Mouse (Mus musculus): ENCODE data around the gene Mtx1.

Gene Mtx1

DNA sequence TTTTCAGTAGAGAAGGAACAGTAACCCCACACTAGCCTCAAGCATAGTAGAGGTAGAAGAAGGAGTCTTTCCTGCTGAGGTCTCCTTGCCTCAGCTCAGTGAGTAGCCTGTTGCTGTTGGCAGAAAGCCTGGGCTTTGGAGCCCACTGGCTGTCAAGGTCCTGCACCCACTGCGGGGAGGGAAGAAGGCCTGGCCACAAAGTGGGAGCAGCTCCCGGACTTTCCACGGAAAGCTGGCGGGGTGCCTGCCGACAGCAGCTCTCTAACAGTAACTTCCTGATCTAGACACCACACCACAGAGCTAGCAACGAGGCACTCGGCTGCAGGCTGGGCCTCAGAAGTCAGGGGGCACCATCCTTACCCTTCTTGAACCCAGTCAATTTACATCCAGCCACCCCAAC is 16.2 kb downstream of the Mtx1 start:
- peak in 1 of 2 experiments; percentile 46 for DNase-seq

GRCm38 (mm10) chr3:89210162-89210561 is 16.7 kb downstream of the Mtx1 start:
- no peak for DNase-seq

DNA sequence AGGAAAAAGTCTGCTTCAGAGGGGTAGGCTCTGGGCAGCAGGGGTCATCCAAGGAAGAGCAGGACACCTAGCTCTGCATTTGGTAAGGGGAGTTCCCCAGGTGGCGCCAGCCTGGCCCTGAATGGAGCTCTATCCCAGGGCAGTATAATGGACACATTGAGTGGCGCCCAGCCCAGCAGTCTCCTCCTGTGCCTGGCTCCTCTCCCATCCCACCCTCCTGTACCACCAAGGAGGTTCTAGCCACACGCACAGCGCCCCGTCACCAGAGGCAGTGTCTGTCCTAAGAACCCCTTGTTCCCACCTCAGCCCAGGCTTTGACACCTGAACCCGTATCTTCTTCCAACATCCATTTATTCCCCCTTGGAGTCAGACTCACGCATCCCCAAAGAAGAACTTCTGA is 17.2 kb downstream of the Mtx1 start:
- DNase-seq: no peak

DNA sequence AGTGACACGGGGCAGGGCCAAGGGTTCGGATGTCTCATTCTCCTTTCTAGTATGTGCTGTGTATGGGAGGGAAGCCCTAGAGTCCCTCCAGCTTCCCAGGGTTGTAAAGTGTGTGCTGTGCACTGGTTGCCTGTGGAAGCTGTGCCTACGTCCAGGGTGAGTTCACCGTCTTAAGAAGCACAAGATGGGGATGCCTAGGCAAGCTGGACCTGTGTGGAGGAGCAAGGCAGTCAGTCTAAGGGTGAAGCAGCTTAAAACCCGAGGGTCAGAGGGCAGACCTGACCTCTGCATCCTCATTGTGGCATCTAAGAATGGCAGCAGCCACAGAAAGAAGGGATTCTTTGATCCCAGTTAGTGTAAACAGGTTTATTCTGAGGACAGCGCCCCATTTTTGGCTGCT is 18.2 kb downstream of the Mtx1 start:
- no peak for DNase-seq

GRCm38 (mm10) chr3:89208075-89208657 is 18.7 kb downstream of the Mtx1 start:
- DNase-seq: no peak

- no peak for DNase-seq
Measured at GRCm38 (mm10) chr3:89206695-89207094, 20.2 kb downstream of the Mtx1 start.

DNA sequence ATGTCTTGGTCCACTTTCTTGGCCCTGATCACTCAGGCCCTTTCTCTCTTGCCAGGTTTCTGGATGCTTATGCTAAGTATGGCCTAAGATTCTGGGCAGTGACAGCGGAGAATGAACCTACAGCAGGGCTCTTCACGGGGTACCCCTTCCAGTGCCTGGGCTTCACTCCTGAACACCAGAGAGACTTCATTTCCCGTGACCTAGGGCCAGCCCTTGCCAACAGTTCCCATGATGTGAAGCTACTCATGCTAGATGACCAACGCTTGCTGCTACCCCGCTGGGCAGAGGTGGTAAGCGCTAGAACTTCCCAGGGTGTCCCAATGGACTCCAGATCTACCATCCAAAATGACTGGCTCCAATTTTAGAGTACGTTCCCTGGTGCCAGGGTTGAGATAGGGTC is 20.8 kb downstream of the Mtx1 start:
- DNase-seq: no peak

- DNase-seq: no peak
Measured at GRCm38 (mm10) chr3:89203142-89203514, 23.8 kb downstream of the Mtx1 start.

DNA sequence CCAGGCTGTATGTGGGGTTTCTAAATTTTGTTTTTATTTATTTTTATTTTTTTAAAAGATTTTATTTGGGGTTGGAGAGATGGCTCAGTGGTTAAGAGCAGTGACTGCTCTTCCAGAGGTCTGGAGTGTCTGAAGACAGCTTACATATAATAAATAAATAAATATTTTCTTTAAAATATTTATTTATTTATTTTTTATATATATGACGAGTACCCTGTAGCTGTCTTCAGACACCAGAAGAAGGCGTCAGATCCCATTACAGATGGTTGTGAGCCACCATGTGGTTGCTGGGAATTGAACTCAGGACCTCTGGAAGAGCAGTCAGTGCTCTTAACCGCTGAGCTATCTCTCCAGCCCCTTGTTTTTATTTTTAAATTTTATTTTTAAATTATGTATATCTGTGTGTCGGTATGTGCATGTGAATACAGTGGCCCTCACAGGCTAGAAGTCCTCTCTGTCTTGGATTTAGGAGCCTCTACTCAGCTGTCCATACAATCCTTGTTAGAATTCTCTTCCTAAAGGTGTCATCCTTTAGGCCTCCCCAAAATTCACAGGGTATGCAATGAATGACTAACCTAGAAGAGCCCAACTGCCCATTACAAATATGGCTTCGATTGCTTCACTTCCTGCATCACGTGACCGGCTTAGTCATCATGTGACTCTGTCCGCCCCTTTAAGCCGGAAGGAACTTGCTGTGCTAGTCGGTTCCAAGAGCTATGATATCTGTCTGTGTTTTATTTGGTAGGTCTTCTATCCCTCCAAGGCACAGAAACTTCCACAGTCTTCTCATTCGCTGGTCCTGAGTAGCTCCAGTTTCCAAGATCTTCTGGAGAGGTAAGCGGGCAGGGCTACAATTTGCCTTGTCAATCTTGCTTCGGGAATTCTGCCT is 24.4 kb downstream of the Mtx1 start, which contains the start of gene Gba:
Gene Gba, plus strand, starts transcription at position 676 of the 889 bp plus-strand sequence.
- peak; percentile 89 to 91 for DNase-seq

DNA sequence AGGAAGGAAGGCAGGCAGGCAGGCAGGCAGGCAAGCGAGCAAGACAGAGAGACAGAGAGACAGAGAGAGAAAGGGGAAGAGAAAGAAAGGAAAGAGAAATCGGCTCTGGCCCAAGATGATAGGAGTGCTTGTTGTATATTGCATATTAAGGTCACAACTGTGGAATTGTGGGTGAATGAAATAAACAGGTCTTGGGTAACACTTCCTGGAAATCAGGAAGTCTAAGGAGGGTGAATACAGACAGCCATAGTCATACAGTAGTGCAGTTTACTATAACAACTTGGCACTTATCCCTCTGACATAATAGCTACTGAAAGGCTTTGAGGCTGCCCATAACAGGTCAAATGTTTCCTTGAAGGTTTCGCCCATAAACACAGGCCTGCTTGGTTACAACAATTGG is 27.0 kb downstream of the Mtx1 start:
- DNase-seq: no peak

GRCm38 (mm10) chr3:89195979-89196877 is 30.7 kb downstream of the Mtx1 start:
- DNase-seq: peak; percentile 82 to 93

GRCm38 (mm10) chr3:89193853-89194252 is 33.0 kb downstream of the Mtx1 start:
- DNase-seq: no peak

DNA sequence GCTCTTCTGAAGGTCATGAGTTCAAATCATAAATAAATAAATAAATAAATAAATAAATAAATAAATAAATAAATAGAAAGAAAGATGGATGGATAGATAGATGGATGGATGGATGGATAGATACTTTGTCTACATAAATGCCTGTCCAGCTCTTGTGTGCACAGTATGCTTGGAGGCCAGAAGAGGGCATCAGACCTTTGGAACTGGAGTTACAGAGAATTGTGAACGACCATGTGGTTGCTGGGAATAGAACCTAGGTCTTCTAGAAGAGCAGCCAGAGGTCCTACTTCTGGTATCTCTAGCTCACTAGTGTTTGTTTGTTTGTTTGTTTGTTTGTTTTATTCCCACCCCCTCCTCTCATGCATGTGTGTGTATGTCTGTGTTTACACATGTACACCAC is 33.5 kb downstream of the Mtx1 start:
- DNase-seq: no peak

GRCm38 (mm10) chr3:89190436-89190835 is 36.5 kb downstream of the Mtx1 start:
- no peak for DNase-seq

DNA sequence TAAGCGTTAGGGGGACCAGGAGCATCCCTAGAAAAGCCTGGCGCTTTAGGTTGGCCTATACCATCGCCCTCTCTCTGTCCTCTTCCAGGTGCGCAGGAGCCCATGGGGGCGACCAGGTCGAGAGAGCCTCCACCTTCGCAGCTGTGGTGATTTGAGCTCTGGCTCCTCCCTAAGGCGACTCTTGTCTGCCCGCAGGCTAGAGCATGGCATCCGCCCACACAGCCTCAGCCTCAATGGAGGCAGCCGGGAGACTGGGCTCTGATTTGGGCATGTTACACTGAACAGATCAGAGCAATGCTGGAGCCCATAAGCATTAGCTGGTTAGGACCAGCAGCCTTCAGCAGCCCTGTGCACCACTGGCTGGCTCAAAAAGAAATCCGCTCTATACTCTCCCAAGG is 38.4 kb downstream of the Mtx1 start:
- DNase-seq: no peak

GRCm38 (mm10) chr3:89187690-89188477 is 39.0 kb downstream of the Mtx1 start:
- DNase-seq: no peak

DNA sequence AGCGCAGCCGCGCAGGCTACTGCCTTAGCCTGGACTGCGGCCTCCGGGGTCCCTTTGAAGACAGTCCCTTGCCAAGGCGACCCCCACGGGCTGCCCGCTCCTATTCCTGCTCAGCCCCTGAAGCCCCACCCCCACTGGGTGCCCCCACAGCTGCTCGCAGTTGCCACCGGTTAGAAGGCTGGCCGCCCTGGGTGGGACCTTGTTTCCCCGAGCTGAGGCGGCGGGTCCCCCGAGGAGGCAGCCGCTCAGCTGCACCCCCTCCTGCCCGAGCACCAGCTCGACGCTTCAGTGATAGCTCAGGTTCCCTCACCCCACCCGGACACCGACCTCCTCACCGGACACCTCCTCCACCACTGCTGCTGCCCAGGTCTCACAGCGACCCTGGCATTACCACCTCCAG is 39.7 kb downstream of the Mtx1 start:
- no peak for DNase-seq

GRCm38 (mm10) chr3:89183959-89184315 is 43.0 kb downstream of the Mtx1 start:
- DNase-seq: peak; percentile 57 to 65

- peak; percentile 91 to 93 for DNase-seq
Measured at GRCm38 (mm10) chr3:89183058-89183958, 43.6 kb downstream of the Mtx1 start, which contains the start of gene Fam189b. Gene Fam189b (plus strand): TSS chr3:89183143.

GRCm38 (mm10) chr3:89182531-89183057 is 44.3 kb downstream of the Mtx1 start:
- DNase-seq: no peak

Measured in cerebellum, postnatal 25 days (tissue).